In the genomic region with DNA sequence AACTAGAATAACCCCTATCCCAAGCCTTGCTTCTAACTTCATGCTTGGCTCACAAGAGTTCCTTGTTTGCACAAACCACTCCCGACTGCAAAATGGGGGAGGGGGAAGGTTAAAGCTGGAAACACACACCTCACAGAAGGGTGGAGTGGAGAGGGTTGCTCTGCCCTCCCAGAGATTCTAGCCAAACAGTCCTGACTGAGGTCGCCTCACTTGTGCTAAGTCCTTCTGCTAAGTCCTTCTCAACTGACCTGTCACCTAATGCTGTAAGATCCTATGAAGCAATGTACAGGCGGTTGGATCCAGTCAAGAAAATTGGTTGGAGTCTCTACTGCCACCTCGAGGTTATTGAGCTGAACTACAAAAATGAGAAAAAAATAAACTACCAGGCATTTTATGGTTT, we compare ENCODE assay signal across 8 mouse cellular contexts. TPM values are rescaled to one million over a fixed set of nuclear protein-coding genes. Genes with fewer than 3 reads are reported as not detected.
DNase-seq lines count a peak whose midpoint lies in the region; ATAC-seq lines count a peak whose summit lies in the region.

No protein-coding gene starts in this region.

- H3K36me3 ChIP-seq in hindbrain, embryonic 11.5 days (ENCODE audit: control insufficient read depth, insufficient read depth, low read length) = no peaks in the 10 kb centered on the region
- H3K36me3 ChIP-seq in hindbrain, embryonic 12.5 days = no peaks in the 10 kb centered on the region

- DNase-seq in hindbrain, embryonic 11.5 days (ENCODE audit: low spot score) = peak; percentile 50
- DNase-seq in CD4-positive, CD25-positive, alpha-beta regulatory T cell, adult 2 months (ENCODE audit: low read depth, low spot score) = peak; percentile 65
- peak; percentile 53 for DNase-seq in kidney, adult 9 months
- no peak for DNase-seq in right cerebral cortex, postnatal 36 days (ENCODE audit: low spot score in 2 of 2)
- DNase-seq in gastrocnemius, postnatal 4 days (ENCODE audit: low spot score in 2 of 2) = no peak

- H3K27ac ChIP-seq in hindbrain, embryonic 11.5 days (ENCODE audit: low read depth, low read length) = no peak overlapping the region
- H3K27ac ChIP-seq in hindbrain, embryonic 12.5 days = no peak overlapping the region
- peak overlapping the region; percentile 84 for H3K27ac ChIP-seq in brown adipose tissue, adult 24 weeks (replicated peaks; ENCODE audit: low read depth, low read length)

- 25% methylated on average over 4 of the region's 4 CpGs for WGBS in hindbrain, embryonic 11.5 days
- 22% methylated on average over 4 of the region's 4 CpGs for whole genome bisulfite sequencing in hindbrain, embryonic 12.5 days

- no peaks in the 10 kb centered on the region; the same call in 1 of the 2 replicates for H3K4me1 ChIP-seq in hindbrain, embryonic 11.5 days (replicated peaks; ENCODE audit: control insufficient read depth, insufficient read depth, low read length)
- peaks cover 8% of the 10 kb centered on the region for H3K4me1 ChIP-seq in hindbrain, embryonic 12.5 days
- H3K4me1 ChIP-seq in brown adipose tissue, adult 24 weeks (ENCODE audit: control insufficient read depth, insufficient read depth, insufficient read length, low read length) = peaks cover 30% of the 10 kb centered on the region

- no peak overlapping the region for H3K4me3 ChIP-seq in hindbrain, embryonic 11.5 days (ENCODE audit: low read depth, low read length)
- H3K4me3 ChIP-seq in hindbrain, embryonic 12.5 days = no peak overlapping the region
- no peak overlapping the region for H3K4me3 ChIP-seq in brown adipose tissue, adult 24 weeks (ENCODE audit: insufficient read depth, low read depth, low read length)

- no peak overlapping the region for H3K4me2 ChIP-seq in hindbrain, embryonic 11.5 days (replicated peaks; ENCODE audit: low read depth, low read length)
- no peak overlapping the region for H3K4me2 ChIP-seq in hindbrain, embryonic 12.5 days (replicated peaks)

- H3K9ac ChIP-seq in hindbrain, embryonic 11.5 days (ENCODE audit: low read depth, low read length) = no peak overlapping the region
- no peak overlapping the region for H3K9ac ChIP-seq in hindbrain, embryonic 12.5 days

- H3K27me3 ChIP-seq in hindbrain, embryonic 11.5 days (ENCODE audit: control insufficient read depth, insufficient read depth, low read length) = no peaks in the 10 kb centered on the region
- H3K27me3 ChIP-seq in hindbrain, embryonic 12.5 days = no peaks in the 10 kb centered on the region

- no peaks in the 10 kb centered on the region for H3K9me3 ChIP-seq in hindbrain, embryonic 11.5 days (ENCODE audit: control insufficient read depth, low read length)
- no peaks in the 10 kb centered on the region for H3K9me3 ChIP-seq in hindbrain, embryonic 12.5 days (replicated peaks)

- ATAC-seq in hindbrain, embryonic 11.5 days (ENCODE audit: low FRiP score) = no peak
- no peak for ATAC-seq in hindbrain, embryonic 12.5 days (ENCODE audit: low FRiP score)
- peak; percentile 65 for ATAC-seq in neutrophil, adult 5-6 weeks (ENCODE audit: extremely low read depth, insufficient number of reproducible peaks, low FRiP score, poor library complexity, severe bottlenecking)

RNA-seq across cellular contexts. Expression of gene Mylip, which starts 52.9 kb away (rescaled TPM):
- polyA plus RNA-seq in hindbrain, embryonic 11.5 days (2014; fragmentation: Nextera tagmentation; extraction: Ambion mirVana) = 6.0 and 7.8 TPM in 2 replicates
- 15.5 and 16.7 TPM in 2 replicates for polyA plus RNA-seq in hindbrain, embryonic 12.5 days (2016; fragmentation: Nextera tagmentation; extraction: Ambion mirVana)
- 4.7 and 12.9 TPM in 2 replicates for polyA plus RNA-seq in brown adipose tissue, adult 24 weeks (2012; ENCODE audit: insufficient read depth, insufficient read length, missing spikeins)
- total RNA-seq in neutrophil, adult 5-6 weeks (2017) = 142 and 149 TPM in 2 replicates
- total RNA-seq in gastrocnemius, postnatal 4 days (2021) = 10 to 100 TPM in 1 of 2 experiments, 1 to 10 TPM in 1; 8.3 to 11.5 TPM

Comparison
In these comparisons a context has a peak if more than half of its experiments do, and no peak if none do; other contexts are left out.
1. DNase-seq: peak in hindbrain, embryonic 11.5 days (single experiment), CD4-positive, CD25-positive, alpha-beta regulatory T cell, adult 2 months (single experiment) and kidney, adult 9 months (single experiment); none in right cerebral cortex, postnatal 36 days (0 of 2) and gastrocnemius, postnatal 4 days (0 of 2).